14 mouse cellular contexts compared by ENCODE assay signal in genomic region chr13:76896457-76896790, GRCm38 (mm10).
"Had no signal": no experiment of that assay in that cellular context is flagged by ENCODE, and none has a peak within 500 bp of the region (broad histone marks: within the 10 kb centered on the region; RNA-seq: fewer than 3 reads in every experiment).

No protein-coding gene starts in this region.

- DNase-seq: gastrocnemius, adult 2 months; gastrocnemius, postnatal 10 days; gastrocnemius, postnatal 25 days; heart, adult 18-20 months; heart, postnatal 10 days; heart, postnatal 4 days; kidney, adult 11 months; kidney, adult 2 months; kidney, adult 9 months; kidney, postnatal 14 days; kidney, postnatal 36 days; layer of hippocampus, adult 9-11 months; layer of hippocampus, postnatal 36 days; left cerebral cortex, postnatal 4 days had no signal
